Mouse (Mus musculus): ENCODE measurements around the gene Nxn. TPM values are rescaled to one million over a fixed set of nuclear protein-coding genes. Genes with fewer than 3 reads are reported as not detected.
A peak's percentile ranks its signal among the peaks of the same experiment; 100 is the strongest.

The Nxn gene
- polyA plus RNA-seq, 1 experiment from 2014 or later, result 45.2 TPM

GRCm38 (mm10) chr11:76328084-76328483, 70.9 kb downstream of the Nxn start:
- H3K27me3 ChIP-seq (ENCODE audit: control insufficient read depth, insufficient read depth, low read length), result no peaks in the 10 kb centered on the region
- no peak overlapping the region for H3K9ac ChIP-seq (ENCODE audit: low read depth, low read length)
- H3K4me2 ChIP-seq (replicated peaks; ENCODE audit: low read depth, low read length), result no peak overlapping the region
- H3K4me3 ChIP-seq (ENCODE audit: low read depth, low read length), result no peak overlapping the region
- H3K9me3 ChIP-seq (ENCODE audit: control insufficient read depth, low read length), result no peaks in the 10 kb centered on the region
- no peaks in the 10 kb centered on the region for H3K4me1 ChIP-seq (replicated peaks; ENCODE audit: control insufficient read depth, insufficient read depth, low read length)
- ATAC-seq (ENCODE audit: low FRiP score), result no peak
- H3K36me3 ChIP-seq (ENCODE audit: control insufficient read depth, insufficient read depth, low read length), result no peaks in the 10 kb centered on the region
- WGBS, result 72% methylated on average over 11 of the region's 11 CpGs
- no peak overlapping the region for H3K27ac ChIP-seq (ENCODE audit: low read depth, low read length)
- no peak for DNase-seq (ENCODE audit: low spot score)

GRCm38 (mm10) chr11:76326672-76327071, 72.3 kb downstream of the Nxn start:
- Histone ChIP-seq H3K9ac (ENCODE audit: low read depth, low read length) (0 out of 2 replicates have a peak overlapping the region, but pooled peaks have one; percentile 4), H3K27ac (ENCODE audit: low read depth, low read length) (no peak overlapping the region), H3K27me3 (ENCODE audit: control insufficient read depth, insufficient read depth, low read length) (no peaks in the 10 kb centered on the region), H3K4me1 (replicated peaks; ENCODE audit: control insufficient read depth, insufficient read depth, low read length) (no peaks in the 10 kb centered on the region), H3K9me3 (ENCODE audit: control insufficient read depth, low read length) (no peaks in the 10 kb centered on the region), H3K36me3 (ENCODE audit: control insufficient read depth, insufficient read depth, low read length) (no peaks in the 10 kb centered on the region), H3K4me2 (replicated peaks; ENCODE audit: low read depth, low read length) (no peak overlapping the region), H3K4me3 (ENCODE audit: low read depth, low read length) (no peak overlapping the region)
- ATAC-seq (ENCODE audit: low FRiP score), result no peak
- DNase-seq (ENCODE audit: low spot score), result no peak
- 85% methylated on average over 6 of the region's 6 CpGs for WGBS

DNA sequence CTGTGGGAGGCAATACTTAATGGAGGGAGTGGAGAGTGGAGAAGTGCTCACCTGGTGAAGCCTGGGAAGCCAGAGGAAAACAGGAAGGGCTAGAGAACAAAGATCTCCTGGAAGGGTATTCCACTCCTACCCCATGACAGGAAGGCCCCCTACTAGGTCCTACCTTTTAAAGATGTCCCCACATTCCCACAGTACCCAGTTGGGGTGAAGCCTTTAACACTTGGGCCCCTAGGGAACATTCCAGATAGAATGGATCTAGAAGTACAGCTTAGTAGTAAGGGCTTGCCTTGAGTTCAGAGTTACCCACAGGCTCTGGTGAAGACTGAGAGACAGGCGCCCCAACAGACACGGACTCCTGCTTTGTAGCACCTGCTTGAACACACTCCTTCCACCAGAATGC, 72.9 kb downstream of the Nxn start:
- ATAC-seq (ENCODE audit: low FRiP score) (no peak), DNase-seq (ENCODE audit: low spot score) (no peak)
- Histone ChIP-seq H3K27ac (ENCODE audit: low read depth, low read length) (no peak overlapping the region), H3K9ac (ENCODE audit: low read depth, low read length) (0 out of 2 replicates have a peak overlapping the region, but pooled peaks have one; percentile 4), H3K4me3 (ENCODE audit: low read depth, low read length) (no peak overlapping the region), H3K27me3 (ENCODE audit: control insufficient read depth, insufficient read depth, low read length) (no peaks in the 10 kb centered on the region), H3K36me3 (ENCODE audit: control insufficient read depth, insufficient read depth, low read length) (no peaks in the 10 kb centered on the region), H3K9me3 (ENCODE audit: control insufficient read depth, low read length) (no peaks in the 10 kb centered on the region), H3K4me1 (replicated peaks; ENCODE audit: control insufficient read depth, insufficient read depth, low read length) (no peaks in the 10 kb centered on the region), H3K4me2 (replicated peaks; ENCODE audit: low read depth, low read length) (no peak overlapping the region)
- 92% methylated on average over 2 of the region's 2 CpGs for WGBS

- Histone ChIP-seq H3K4me2 (replicated peaks; ENCODE audit: low read depth, low read length) (no peak overlapping the region), H3K36me3 (ENCODE audit: control insufficient read depth, insufficient read depth, low read length) (no peaks in the 10 kb centered on the region), H3K27me3 (ENCODE audit: control insufficient read depth, insufficient read depth, low read length) (no peaks in the 10 kb centered on the region), H3K9ac (ENCODE audit: low read depth, low read length) (no peak overlapping the region), H3K4me3 (ENCODE audit: low read depth, low read length) (no peak overlapping the region), H3K27ac (ENCODE audit: low read depth, low read length) (no peak overlapping the region), H3K4me1 (replicated peaks; ENCODE audit: control insufficient read depth, insufficient read depth, low read length) (no peaks in the 10 kb centered on the region), H3K9me3 (ENCODE audit: control insufficient read depth, low read length) (no peaks in the 10 kb centered on the region)
- no peak for ATAC-seq (ENCODE audit: low FRiP score)
- DNase-seq (ENCODE audit: low spot score), result no peak
- WGBS, result 54% methylated on average over 9 of the region's 9 CpGs
Observed at GRCm38 (mm10) chr11:76324801-76325200, 74.1 kb downstream of the Nxn start.

GRCm38 (mm10) chr11:76324207-76324606, 74.7 kb downstream of the Nxn start:
- Histone ChIP-seq H3K4me3 (ENCODE audit: low read depth, low read length) (no peak overlapping the region), H3K27ac (ENCODE audit: low read depth, low read length) (no peak overlapping the region), H3K9ac (ENCODE audit: low read depth, low read length) (no peak overlapping the region), H3K4me1 (replicated peaks; ENCODE audit: control insufficient read depth, insufficient read depth, low read length) (no peaks in the 10 kb centered on the region; the same call in 1 of the 2 replicates), H3K27me3 (ENCODE audit: control insufficient read depth, insufficient read depth, low read length) (no peaks in the 10 kb centered on the region), H3K4me2 (replicated peaks; ENCODE audit: low read depth, low read length) (no peak overlapping the region), H3K9me3 (ENCODE audit: control insufficient read depth, low read length) (no peaks in the 10 kb centered on the region), H3K36me3 (ENCODE audit: control insufficient read depth, insufficient read depth, low read length) (no peaks in the 10 kb centered on the region)
- DNase-seq (ENCODE audit: low spot score) (no peak), ATAC-seq (ENCODE audit: low FRiP score) (no peak)
- 71% methylated on average over 9 of the region's 9 CpGs for WGBS

- DNase-seq (ENCODE audit: low spot score), result no peak
- Histone ChIP-seq H3K4me2 (replicated peaks; ENCODE audit: low read depth, low read length) (no peak overlapping the region), H3K27ac (ENCODE audit: low read depth, low read length) (no peak overlapping the region), H3K36me3 (ENCODE audit: control insufficient read depth, insufficient read depth, low read length) (no peaks in the 10 kb centered on the region), H3K4me1 (replicated peaks; ENCODE audit: control insufficient read depth, insufficient read depth, low read length) (no peaks in the 10 kb centered on the region; the same call in 1 of the 2 replicates), H3K9ac (ENCODE audit: low read depth, low read length) (no peak overlapping the region), H3K9me3 (ENCODE audit: control insufficient read depth, low read length) (no peaks in the 10 kb centered on the region), H3K4me3 (ENCODE audit: low read depth, low read length) (no peak overlapping the region), H3K27me3 (ENCODE audit: control insufficient read depth, insufficient read depth, low read length) (no peaks in the 10 kb centered on the region)
- 85% methylated on average over 5 of the region's 5 CpGs for WGBS
- no peak for ATAC-seq (ENCODE audit: low FRiP score)
Observed at GRCm38 (mm10) chr11:76322939-76323338, 76.0 kb downstream of the Nxn start.

- H3K4me1 ChIP-seq (replicated peaks; ENCODE audit: control insufficient read depth, insufficient read depth, low read length), result no peaks in the 10 kb centered on the region; the same call in 1 of the 2 replicates
- 88% methylated on average over 1 of the region's 1 CpGs for WGBS
- no peaks in the 10 kb centered on the region for H3K36me3 ChIP-seq (ENCODE audit: control insufficient read depth, insufficient read depth, low read length)
- no peak overlapping the region for H3K9ac ChIP-seq (ENCODE audit: low read depth, low read length)
- H3K27me3 ChIP-seq (ENCODE audit: control insufficient read depth, insufficient read depth, low read length), result no peaks in the 10 kb centered on the region
- DNase-seq (ENCODE audit: low spot score) (no peak), ATAC-seq (ENCODE audit: low FRiP score) (no peak)
- no peak overlapping the region for H3K4me3 ChIP-seq (ENCODE audit: low read depth, low read length)
- no peak overlapping the region for H3K27ac ChIP-seq (ENCODE audit: low read depth, low read length)
- no peak overlapping the region for H3K4me2 ChIP-seq (replicated peaks; ENCODE audit: low read depth, low read length)
- H3K9me3 ChIP-seq (ENCODE audit: control insufficient read depth, low read length), result no peaks in the 10 kb centered on the region
Observed at GRCm38 (mm10) chr11:76322081-76322480, 76.9 kb downstream of the Nxn start.

DNA sequence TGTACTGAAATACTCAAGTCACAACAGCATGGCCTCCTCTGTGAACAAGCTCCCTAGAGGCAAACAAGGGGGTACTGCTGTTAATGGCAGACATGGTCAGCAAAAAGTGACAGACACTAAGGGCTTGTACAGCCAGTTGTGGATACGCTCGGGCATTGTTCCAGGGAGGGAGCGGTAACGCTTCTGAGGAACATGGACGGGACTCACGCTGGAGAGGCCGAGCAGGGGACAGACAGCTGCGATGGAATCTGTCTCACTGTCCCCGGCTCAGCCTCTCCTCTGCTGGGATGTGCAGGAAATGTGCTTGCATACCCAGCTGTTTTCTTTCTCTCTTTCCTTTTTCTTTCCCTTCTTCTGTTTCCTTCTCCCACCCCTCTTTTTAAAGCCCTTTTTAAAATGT, 78.5 kb downstream of the Nxn start:
- no peak overlapping the region for H3K4me2 ChIP-seq (replicated peaks; ENCODE audit: low read depth, low read length)
- H3K4me1 ChIP-seq (replicated peaks; ENCODE audit: control insufficient read depth, insufficient read depth, low read length), result no peaks in the 10 kb centered on the region; the same call in 1 of the 2 replicates
- H3K9ac ChIP-seq (ENCODE audit: low read depth, low read length), result no peak overlapping the region
- no peaks in the 10 kb centered on the region for H3K36me3 ChIP-seq (ENCODE audit: control insufficient read depth, insufficient read depth, low read length)
- no peak overlapping the region for H3K4me3 ChIP-seq (ENCODE audit: low read depth, low read length)
- no peaks in the 10 kb centered on the region for H3K9me3 ChIP-seq (ENCODE audit: control insufficient read depth, low read length)
- ATAC-seq (ENCODE audit: low FRiP score) (no peak), DNase-seq (ENCODE audit: low spot score) (no peak)
- H3K27ac ChIP-seq (ENCODE audit: low read depth, low read length), result no peak overlapping the region
- 86% methylated on average over 9 of the region's 9 CpGs for WGBS
- no peaks in the 10 kb centered on the region for H3K27me3 ChIP-seq (ENCODE audit: control insufficient read depth, insufficient read depth, low read length)

DNA sequence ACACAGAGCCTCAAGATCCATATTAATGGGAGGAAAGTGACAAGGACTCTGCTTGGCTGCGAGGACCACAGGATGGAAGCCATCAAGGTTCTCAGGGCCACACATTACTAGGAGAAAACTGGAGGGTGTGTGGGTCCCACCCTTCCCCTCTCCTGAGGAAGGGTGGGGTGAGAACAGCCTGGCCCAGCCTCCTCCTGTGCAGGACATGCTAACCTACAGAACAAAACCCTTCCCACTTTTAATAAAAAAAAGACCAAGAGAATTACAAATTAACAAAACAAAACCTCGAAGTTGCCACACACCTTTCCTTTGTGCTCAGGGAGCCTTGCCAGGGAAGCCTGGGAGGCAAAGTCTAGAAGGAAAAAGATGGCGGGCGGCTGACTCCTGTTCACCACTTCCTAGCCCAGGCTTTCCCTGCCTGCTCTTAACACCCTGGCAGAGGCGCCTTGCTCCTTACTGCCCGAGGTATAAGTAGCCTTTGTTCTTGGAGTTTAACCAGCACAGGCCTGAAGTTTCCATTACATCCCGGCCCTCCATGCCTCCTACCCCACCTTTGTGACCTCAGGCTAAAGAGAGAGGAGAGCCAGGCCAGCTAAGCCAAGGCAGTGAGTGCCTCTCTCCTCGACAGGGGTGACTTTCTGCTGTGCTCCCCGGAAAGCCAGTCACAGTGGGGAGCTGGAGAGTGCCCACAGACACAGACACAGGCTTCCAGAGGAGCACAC, 79.1 kb downstream of the Nxn start:
- WGBS, result 63% methylated on average over 9 of the region's 9 CpGs
- Histone ChIP-seq H3K27ac (ENCODE audit: low read depth, low read length) (no peak overlapping the region), H3K27me3 (ENCODE audit: control insufficient read depth, insufficient read depth, low read length) (no peaks in the 10 kb centered on the region), H3K4me2 (replicated peaks; ENCODE audit: low read depth, low read length) (no peak overlapping the region), H3K9ac (ENCODE audit: low read depth, low read length) (no peak overlapping the region), H3K9me3 (ENCODE audit: control insufficient read depth, low read length) (no peaks in the 10 kb centered on the region), H3K36me3 (ENCODE audit: control insufficient read depth, insufficient read depth, low read length) (no peaks in the 10 kb centered on the region), H3K4me3 (ENCODE audit: low read depth, low read length) (no peak overlapping the region), H3K4me1 (replicated peaks; ENCODE audit: control insufficient read depth, insufficient read depth, low read length) (no peaks in the 10 kb centered on the region; the same call in 1 of the 2 replicates)
- DNase-seq (ENCODE audit: low spot score), result no peak
- no peak for ATAC-seq (ENCODE audit: low FRiP score)

Data from hindbrain, embryonic 11.5 days (tissue).